Mouse (Mus musculus) left cerebral cortex, postnatal 25 days (tissue): ENCODE data around the gene Psrc1. TPM values are rescaled to one million over a fixed set of nuclear protein-coding genes. Genes with fewer than 3 reads are reported as not detected.
A peak's percentile ranks its signal among the peaks of the same experiment; 100 is the strongest.

ENCODE experiments used
- DNase-seq, 2 experiments: peaks; one replicate each; pipeline ENCODE4 v3.0.0; 2022; ENCODE audit warnings: low spot score in 2 of 2, mixed read lengths in 1 of 2
- intact Hi-C: fragments of 180-260 bp; cut with DNase I; formaldehyde crosslinking; loops from one replicate; pipeline ENCODE4 v1.15.1; 2025
- total RNA-seq, 2 experiments: library from RNA; stranded (reverse); gene quantifications; 2 replicates each; pipeline ENCODE4 v1.2.3; 2021

Gene Psrc1
- total RNA-seq, 2 experiments from 2014 or later, result 12.9 to 18.6 TPM

DNA sequence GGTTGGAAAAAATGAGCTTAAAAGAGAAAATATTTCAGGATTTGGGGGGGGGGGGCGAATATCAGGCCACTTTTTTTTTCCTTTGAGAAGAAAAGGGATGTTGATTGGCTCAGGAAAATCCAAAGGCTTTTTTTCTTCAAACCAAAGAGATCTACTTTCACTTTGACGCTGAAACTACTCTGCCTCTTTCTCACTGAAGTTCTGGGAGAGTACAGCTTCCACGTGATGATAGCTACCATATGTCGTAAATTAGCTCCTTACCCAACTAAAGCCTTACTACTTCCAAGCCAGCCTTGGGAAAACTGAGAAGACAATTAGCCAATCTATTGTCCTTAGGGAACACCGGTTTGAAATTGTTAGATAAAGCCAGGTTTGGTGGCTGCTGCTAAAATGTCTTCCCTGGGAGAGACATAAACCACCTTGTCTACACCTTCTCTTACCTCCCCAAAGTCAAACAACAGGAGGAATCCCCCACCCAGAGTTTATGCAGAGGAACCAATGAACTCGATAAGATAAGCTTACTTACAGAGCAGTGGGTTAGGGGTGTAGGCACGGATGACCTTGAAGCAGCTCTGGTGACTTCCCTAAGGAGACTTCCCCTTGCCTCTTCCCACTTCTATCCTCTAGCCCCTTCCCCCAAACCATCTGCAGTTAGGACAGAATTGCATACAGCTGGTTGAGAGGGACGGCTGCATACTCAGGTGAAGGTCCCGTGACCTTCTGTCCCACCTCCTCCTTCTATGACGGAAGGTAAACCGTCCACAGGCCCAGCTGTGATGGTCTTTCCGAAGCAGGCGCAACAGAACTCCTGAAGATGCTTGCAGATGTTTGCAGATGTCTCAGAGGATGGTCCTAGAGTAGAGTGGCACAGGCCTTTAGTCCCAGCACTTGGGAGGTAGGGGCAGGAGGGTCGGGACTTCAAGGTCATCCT, 1.4 kb upstream of the Psrc1 start:
- DNase-seq, result peak in 1 of 2 experiments; percentile 72
- intact Hi-C loops, result no loop called here

GRCm38 (mm10) chr3:108384425-108384824, 786 bp downstream of the Psrc1 start:
- no peak for DNase-seq
- intact Hi-C loops, result no loop called here

GRCm38 (mm10) chr3:108386186-108386585, 2.5 kb downstream of the Psrc1 start:
- intact Hi-C loops, result loop anchor here (2.0 kb wide), 1 partner anchor 27 kb away; no protein-coding TSS in a partner anchor
- peak; percentile 72 to 96 for DNase-seq

GRCm38 (mm10) chr3:108389111-108389545, 5.5 kb downstream of the Psrc1 start:
- DNase-seq, result peak; percentile 94 to 98
- intact Hi-C loops, result loop anchor here (1.0 kb wide), 1 partner anchor 107 kb away; no protein-coding TSS in a partner anchor

GRCm38 (mm10) chr3:108392299-108392698, 8.7 kb downstream of the Psrc1 start:
- DNase-seq, result no peak
- intact Hi-C loops, result no loop called here

DNA sequence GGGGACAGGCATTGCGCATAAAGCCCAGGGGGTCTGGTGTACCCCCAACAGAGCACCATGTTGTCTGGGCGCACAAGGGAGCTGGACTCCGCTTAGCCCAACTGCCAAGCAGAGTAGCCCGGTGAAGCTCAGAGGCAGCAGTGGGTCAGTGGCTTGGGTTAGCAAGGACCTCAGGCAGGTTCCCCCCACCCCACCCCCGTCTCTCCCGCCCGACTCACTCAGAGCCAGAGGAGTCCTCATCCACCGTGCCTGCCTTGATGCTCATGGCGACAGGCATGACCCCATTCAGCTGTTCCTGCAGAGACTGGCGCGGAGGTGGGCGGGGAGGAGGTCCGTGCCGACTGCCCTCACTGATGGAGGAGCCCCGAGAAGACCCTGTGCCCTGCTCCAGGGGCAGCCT, 9.2 kb downstream of the Psrc1 start:
- intact Hi-C loops, result no loop called here
- DNase-seq, result no peak

DNA sequence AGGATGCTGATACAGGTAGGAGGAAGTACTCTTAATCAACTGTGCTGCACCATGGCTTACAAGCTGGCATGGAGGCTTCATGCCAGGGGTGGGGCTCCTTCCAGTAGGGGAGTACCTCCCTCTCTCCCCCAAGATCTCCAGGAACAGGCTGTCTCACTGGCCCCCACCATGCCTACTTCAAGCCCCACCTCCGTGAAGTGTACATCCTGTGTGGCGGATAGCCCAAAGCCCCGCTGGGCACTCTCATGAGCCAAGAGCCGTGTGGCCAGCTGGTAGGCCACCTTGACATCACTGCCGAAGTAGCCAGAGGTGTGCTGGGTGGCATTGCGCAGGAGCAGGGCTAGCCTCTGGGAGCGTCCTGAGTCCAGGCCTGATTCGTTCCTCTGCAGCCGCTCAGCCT, 14.6 kb downstream of the Psrc1 start:
- intact Hi-C loops, result no loop called here
- no peak for DNase-seq

DNA sequence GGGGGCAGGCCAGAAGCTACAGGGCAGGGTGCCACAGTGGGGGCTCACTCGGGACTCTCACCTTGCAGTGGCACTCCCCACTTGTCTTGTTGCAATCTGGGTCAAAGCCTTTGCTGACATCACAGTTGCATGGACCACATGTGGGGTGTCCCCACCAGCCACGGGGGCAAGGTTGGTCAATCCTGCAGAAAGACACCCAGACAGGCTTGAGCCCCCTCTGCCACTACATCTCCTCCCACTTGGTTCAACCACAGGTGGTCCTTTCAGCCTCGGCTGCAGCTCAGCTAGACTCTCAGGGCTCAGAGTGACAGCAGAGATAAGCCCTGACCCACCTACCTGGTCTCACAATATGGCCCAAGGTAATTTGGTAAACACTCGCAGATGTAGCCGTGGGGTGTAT, 16.8 kb downstream of the Psrc1 start:
- no peak for DNase-seq
- intact Hi-C loops, result loop anchor here (2.0 to 5.0 kb wide), 2 partner anchors 37 to 162 kb away; partner anchors contain the start of gene Tmem167b

DNA sequence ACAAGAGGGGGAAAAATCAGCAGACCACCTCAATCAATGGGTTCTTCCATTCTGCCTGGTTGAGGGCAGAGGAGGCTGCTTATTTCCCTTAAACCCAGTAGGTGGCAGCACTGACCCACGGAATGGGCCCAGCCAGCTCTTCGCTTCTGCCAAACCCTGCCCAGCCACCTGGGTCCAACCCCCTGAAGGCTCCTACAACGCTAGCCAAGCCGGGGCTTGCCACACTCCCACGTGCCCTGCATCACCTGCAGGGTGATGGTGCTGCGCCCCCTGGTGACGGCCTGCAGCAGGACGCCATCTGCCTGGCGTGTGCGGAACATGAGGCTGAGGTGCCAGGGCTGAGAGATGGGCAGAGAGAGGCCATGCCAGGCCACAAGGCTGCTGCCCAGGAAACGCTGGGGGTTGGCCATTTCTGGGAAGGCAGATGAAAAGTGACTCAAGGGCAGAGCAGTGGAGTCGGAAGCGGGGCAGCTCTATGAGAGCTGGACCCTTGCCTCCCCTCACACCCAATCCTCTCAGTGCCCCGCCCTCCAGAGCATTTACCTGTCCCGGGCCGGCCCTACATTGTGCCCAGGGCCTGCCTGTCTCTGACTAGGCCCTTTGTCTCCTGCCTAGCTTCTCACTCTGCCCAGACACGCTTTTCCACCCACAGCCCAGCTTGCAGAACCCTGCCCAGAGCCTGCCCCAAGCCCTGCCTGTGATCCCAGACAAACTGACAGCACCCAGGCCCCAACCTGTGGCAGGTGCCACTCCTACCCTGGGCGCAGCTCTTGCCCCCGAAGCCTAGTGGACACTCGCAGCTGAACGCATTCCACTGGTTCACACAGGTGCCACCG, 18.3 kb downstream of the Psrc1 start:
- peak; percentile 73 to 86 for DNase-seq
- intact Hi-C loops, result loop anchor here (2.0 to 5.0 kb wide), 2 partner anchors 35 to 161 kb away; partner anchors contain the start of gene Tmem167b

DNA sequence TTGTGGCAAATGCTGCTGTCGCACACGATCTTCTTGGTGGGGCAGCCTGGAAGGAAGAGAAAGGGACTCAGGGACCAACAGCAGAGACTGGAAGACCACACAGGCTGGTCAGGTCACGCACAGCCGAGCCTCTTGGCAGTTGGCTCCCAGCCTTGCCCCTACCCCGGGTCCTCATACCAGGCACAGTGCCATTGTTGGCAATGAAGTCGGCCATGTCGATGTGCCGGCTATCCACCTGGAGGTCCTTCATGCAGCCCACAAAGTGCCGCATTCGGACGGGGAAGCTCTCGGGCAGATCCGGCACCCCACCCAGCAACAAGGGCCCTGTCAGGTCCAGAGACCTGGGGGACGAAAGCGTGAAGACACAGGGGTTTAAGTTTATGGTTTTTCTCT, 18.9 kb downstream of the Psrc1 start:
- no peak for DNase-seq
- intact Hi-C loops, result loop anchor here (5.0 kb wide), 1 partner anchor 35 kb away; no protein-coding TSS in a partner anchor

DNA sequence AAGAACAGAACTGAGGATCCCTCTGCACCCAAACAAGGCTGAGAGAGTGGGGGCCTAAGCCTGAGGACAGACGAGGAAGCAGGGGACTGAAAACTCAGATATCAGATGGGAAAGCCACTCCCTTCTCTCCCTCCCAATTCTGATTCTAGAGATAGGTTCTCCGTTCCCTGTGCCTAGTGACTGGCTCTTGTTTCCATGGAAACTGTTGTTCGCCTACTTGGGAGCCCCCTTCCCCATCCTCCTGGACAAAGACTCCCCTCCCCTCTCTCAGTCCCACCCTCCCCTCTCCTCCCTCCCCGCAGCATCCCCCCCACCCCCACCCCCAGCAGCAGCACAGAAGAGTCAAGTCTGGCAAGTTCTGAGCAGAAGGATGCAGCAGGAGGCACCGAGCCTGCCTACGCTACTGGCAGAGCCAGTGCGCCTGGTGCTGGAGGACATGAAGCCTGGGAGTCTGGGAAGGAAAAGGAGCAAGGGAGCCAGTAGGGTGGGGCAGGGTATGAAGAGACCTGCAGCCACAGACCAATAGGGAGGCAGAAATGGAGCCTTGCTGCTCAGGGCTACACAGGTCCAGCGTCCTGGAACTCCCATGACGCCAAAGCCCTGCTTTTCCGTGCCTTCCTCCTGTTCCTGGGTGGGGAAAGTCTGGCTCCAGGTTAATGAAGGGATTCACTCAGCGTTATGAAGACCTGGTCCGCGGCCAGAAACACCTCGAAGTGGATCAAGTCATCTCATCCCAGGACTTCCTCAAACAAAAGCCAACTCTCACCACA, 22.1 kb downstream of the Psrc1 start:
- intact Hi-C loops, result loop anchor here (5.0 kb wide), 1 partner anchor 147 kb away; no protein-coding TSS in a partner anchor
- peak; percentile 75 to 89 for DNase-seq

DNA sequence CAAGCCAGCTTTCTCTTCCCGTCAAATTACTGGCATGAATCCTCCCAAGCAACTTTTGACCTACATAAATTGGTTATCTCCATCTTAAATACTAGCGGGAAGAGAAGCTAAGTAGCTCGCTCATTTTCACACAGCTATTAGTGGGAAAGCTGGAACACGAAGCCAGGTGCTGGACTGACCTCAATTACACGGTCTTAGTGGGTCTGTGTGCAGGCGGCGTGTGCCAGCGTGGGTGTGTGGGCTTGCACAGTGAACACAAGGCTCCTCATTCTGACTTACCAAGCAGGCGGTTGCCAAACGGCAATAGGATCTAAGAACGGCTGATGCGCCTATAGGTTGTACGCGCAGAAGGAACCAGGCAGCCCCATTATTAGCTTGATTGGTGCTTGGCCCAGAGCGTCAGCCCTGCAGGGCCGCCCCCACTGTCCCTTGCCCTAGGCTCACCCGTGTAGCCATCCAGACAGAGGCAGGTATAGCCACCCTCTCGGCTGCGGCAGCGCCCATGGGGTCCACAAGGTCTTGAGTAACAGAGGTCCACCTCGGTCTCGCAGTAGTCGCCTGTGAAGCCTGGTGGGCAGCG, 22.8 kb downstream of the Psrc1 start:
- peak; percentile 63 to 76 for DNase-seq
- intact Hi-C loops, result loop anchor here (5.0 kb wide), 1 partner anchor 146 kb away; no protein-coding TSS in a partner anchor

DNA sequence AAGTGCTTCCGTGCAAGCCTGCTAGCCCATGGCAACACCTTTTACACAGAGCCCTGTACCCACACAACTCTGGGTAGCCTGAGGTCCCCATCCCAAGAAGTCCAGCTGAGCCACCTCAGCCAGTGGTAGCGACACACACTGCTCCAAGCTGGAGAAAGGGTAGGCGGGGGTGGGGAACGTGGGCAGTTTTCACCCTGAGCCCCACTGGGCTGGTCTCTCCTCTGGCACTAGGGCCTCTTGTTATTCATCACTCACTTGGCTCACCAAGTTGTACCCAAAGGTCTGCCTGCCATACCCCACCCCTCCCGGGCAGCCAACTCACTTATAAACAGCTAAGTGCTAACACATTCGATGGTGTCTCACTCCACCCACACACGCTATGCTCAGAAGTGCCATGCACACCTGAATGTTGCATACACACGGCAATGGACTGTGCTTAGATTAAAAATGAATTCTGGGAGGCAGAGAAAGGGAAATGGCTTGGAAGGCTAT, 24.9 kb downstream of the Psrc1 start:
- no peak for DNase-seq

DNA sequence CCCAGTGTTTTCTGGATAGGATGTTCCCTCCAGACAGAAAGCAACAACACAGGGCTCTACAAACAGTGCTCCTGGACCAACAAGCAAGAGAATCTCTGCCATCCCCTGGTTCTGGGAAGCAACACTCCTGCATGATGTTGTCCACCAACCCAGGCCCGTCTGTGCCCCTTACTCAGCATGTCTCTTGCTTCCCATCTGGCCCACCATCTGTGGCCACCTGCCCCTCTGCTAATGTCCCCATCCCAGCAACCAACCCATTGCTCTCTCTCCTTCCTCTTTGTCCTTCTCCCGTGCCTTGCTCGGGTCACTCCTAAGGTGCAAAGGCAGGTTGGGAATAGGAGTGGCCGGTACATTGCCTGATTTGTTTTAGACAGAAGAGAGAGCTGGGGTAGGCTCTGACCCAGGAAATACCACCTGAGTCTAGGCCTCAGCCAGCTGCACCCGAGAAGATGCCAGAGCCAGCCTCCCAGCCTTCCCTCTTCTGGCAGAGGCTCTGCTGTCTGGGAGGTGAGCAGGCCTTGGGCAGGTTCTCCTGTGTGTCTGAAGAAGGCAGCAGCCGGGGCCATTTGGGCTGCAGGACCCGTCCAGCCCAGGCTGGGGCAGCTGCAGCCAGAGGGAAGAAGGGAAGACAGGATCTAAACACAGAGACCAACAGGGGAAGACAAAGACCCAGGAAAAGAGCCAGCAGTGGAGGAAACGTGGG, 26.2 kb downstream of the Psrc1 start:
- intact Hi-C loops, result loop anchor here (5.0 kb wide), 1 partner anchor 142 kb away; no protein-coding TSS in a partner anchor
- DNase-seq, result no peak

More for the DNA sequence above, 24.9 kb downstream of the Psrc1 start:
- intact Hi-C loops, result loop anchor here (5.0 kb wide), 1 partner anchor 144 kb away; no protein-coding TSS in a partner anchor

DNA sequence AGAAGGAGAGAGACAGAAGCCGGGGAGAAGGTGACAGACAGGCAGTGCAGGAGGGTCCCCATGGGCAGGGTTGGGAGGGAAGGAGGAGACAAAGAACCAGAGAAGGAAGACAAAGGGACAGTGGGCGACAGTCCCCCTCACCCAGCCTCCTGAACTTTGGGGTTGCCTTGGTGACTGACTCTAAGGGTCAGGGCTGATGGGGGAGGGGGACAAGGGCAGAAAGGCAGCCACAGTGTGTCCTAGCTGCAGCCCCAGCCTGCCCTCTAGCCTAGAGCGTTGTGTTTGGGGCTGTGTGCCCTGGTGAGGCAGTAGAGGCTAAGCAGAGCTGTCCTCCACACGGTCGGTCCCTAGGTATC, 26.7 kb downstream of the Psrc1 start:
- intact Hi-C loops, result no loop called here

GRCm38 (mm10) chr3:108411026-108411753, 27.6 kb downstream of the Psrc1 start:
- intact Hi-C loops, result no loop called here
- DNase-seq, result no peak

More for the DNA sequence above, 26.7 kb downstream of the Psrc1 start:
- no peak for DNase-seq

DNA sequence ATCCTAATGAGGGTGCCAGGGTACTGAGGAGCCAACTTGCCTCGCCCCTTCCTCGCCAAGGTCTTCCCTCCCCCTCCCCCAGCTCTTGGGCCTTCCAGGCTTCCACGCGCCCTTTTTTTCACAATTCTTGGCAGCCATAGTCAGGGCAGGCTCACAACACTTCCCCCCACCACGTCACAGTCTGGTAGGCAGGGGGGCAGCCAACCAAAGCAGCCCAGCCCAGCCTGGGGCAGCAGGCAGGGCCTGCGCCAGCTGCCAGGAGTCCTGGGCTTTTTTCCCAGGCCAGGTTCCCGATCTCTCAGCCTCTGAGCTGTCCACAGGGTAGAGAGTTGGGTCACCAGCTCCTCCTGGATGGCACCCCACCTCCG, 28.1 kb downstream of the Psrc1 start:
- DNase-seq, result peak; percentile 36 to 64
- intact Hi-C loops, result no loop called here
